Mouse (Mus musculus) colon, adult 2 months (tissue): ENCODE measurements around the gene Polm. TPM values are rescaled to one million over a fixed set of nuclear protein-coding genes. Genes with fewer than 3 reads are reported as not detected.

Experiments
- polyA plus RNA-seq: library from polyadenylated mRNA; depleted of rRNA; stranded (reverse); fragments of >200 nt; gene quantifications from 2 replicates; pipeline ENCODE4 v1.2.3, GENCODE M21; 2012; rRNA removed

Gene Polm
- 48.8 and 52.4 TPM in 2 replicates for polyA plus RNA-seq

DNA sequence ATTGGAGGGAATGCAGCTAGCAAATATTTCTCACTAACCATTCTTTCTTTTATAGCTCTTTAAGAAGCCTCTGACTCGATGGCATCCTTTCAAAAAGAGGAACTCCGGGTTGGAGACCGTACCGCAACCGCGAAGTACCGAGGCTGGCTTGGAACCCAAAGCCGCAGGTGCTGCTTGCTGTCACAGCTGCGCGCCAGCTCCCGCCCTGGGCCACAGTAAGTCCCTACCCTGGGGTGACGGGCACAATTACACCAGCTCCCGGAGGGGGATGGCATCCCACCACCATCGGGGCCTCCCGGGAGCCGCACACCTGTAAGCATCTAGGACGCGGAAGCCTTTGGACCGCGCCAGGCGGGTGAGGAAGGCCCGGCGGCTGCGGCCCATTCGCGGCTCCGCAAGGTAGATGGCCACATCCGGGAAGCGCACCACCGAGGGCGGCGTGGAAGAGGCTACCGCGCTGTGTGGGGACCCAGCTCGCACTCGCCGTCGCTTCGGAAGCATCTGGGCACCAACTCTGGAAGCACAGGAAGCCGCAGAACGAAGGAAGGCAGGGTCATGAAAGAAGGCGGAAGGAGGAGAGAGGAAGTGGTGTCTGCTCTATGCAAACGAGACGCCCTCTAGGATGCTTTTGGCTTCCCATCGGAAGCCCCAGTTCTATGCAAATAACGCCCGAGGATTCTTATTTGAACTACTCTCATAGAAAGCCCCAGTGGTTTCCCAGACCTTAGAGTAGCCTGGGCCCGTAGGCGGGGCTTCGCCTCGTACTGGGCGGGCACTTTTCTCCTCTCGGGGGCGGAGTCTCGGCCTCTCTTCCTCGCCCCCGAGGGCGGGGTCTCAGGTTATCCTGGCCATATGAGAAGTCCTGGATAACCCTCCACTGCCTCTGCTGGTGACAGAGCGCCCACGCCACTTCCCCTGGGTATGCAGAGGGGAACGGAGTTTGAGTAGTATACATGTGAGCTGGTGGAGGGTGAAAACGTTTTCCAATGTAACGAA is at the start of gene Polm:
Polm (minus strand) TSS at position 766 of the 996 bp plus-strand sequence.

DNA sequence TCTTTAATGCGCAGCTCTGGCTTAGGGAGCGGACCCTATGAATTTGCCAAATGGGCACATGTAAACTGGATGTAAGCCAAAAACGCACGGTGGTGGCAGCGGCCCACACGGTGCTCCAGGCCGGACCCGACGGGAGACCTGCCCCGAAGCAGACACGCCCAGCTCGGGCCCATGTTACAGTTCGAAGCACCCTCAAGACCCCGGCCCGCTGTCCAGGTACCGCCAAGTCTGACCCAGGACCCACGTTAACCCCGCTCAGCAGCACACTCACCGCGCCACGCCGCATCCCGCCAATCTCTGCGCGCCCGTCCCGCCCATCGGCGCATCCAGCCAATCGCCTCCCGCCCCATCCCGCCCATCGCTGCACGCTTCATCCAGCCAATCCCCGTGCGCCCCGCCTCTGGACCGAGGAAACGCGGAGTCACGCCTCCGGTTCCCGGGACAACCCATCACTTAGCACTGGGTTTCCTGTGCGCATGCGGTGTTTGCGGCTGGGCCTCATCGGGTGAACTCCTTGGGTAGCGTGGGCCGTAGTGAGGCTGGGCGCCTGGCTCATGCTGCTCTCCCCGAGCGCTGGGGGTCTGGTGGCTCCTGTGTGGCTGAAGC is 40.2 kb upstream of the Polm start, which contains the start of gene Pold2:
Pold2 (minus strand) TSS at position 372 of the 606 bp plus-strand sequence.

DNA sequence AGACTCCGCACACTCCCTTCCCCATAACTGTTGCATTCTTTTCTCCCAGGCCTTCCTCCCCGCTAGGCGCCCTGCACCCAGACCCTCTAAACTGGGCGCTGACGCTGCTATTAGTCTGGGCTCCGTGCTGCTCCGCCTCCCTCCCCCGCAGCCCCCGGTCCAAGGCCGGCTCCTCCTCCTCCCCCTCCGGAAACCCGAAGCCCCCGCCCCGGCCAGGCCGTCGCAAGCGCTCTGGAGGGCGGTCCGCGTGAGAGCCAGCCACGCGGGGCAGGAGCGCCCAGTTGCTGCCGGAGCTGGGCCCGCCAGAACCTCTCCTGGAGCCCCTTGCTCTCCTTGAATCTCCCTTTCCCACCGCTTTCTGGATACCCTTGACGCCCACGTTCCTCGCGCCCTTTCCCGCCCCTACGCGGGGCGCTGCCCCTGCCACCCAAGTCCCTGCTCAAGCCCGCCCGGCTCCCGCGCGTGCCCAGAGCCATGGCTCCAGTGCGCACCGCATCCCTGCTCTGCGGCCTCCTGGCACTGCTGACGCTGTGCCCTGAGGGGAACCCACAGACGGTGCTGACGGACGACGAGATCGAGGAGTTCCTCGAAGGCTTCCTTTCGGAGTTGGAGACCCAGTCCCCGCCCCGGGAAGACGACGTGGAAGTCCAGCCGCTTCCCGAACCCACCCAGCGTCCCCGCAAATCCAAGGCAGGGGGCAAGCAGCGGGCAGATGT is 24.0 kb upstream of the Polm start, which contains the start of gene Aebp1:
Aebp1 (plus strand) TSS at position 270 of the 716 bp plus-strand sequence.

DNA sequence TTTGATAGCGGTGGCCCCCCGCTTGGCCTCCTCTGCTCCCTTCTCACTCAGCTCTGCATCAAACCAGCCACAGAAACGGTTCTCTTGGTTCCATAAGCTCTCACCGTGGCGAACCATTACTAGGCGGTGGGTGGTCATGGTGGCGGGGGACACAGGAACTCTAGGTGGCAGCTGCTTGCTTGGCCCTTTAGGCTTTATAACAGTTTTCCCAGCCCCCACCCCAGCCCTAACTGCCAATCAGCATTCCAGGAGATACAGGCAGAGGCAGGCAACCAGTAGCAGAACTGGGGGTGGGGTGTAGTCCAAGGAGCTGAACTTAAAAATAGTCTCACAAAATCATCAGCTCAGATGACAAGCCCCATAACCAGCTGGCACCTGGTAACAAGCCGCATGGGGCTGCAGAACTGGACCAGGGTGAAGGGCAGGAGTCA is 34.2 kb downstream of the Polm start, which contains the start of gene Pgam2:
Pgam2 (minus strand) TSS at position 183 of the 431 bp plus-strand sequence.

DNA sequence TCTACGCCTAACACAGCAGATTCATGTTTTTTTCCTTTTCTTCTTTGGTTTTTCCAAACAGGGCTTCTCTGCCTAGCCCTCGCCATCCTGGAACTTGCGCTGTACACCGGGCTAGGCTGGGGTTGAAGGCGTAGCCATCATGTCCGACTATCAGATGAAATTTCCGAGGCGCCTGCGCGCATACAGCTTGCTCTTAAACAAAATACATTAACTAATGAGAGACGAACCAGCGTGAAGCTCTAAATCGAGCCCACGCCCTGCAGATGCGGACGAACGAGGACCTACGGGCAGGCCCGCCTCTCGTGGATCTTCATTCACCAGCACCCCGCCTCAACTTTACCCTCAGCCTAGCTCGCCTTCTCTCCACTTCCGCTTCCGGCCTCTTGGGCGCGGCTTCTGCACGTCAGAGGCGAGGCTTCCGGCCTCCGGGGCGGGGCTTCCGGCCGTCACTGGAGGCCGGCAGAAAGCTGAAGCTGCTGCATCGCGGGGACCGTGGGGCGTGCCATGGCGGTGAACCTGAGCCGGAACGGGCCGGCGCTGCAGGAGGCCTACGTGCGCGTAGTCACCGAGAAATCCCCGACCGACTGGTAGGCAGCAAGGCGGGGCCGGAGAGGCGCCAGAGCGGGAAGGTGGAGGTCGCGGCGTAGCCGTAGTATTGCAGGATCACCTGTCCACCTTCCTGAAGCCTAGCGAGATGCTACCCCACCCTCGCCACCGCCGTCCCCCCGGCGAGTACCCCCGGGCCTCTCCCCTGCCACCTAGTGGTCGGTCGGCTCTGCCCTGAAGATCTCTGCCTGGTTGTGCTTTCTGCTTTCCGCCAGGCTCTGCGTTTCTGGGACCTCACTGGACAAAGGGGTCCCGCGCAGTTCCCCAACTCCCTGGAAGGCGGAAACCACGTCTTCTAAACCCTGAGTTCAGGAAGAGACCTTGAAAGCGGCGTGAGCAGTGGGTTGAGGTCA is 49.5 kb downstream of the Polm start, which contains the start of gene Dbnl:
Dbnl (plus strand) TSS at position 433 of the 959 bp plus-strand sequence.

Other genes with a start within 250 kb of the Polm start
- gene Mrps24, start 122.3 kb downstream of the Polm start, polyA plus RNA-seq, result 402 and 582 TPM in 2 replicates
- 28.2 and 32.3 TPM in 2 replicates for gene Urgcp, start 75.6 kb downstream of the Polm start, polyA plus RNA-seq
- gene Dbnl, start 49.5 kb downstream of the Polm start, polyA plus RNA-seq, result 83.1 and 88.6 TPM in 2 replicates
- gene Pgam2, start 34.3 kb downstream of the Polm start, polyA plus RNA-seq, result 0.20 TPM in 1 of 2 replicates, not detected in the other
- gene Aebp1, start 23.9 kb upstream of the Polm start, polyA plus RNA-seq, result 34.4 and 37.0 TPM in 2 replicates
- 174 and 178 TPM in 2 replicates for gene Pold2, start 40.3 kb upstream of the Polm start, polyA plus RNA-seq
- gene Myl7, start 60.8 kb upstream of the Polm start, polyA plus RNA-seq, result 0.79 and 1.1 TPM in 2 replicates
- gene Gck, start 112.1 kb upstream of the Polm start, polyA plus RNA-seq, result 0.66 and 0.72 TPM in 2 replicates
- gene Ykt6, start 117.7 kb upstream of the Polm start, polyA plus RNA-seq, result 51.4 and 52.3 TPM in 2 replicates
- gene Camk2b, start 228.3 kb upstream of the Polm start, polyA plus RNA-seq, result 9.8 and 22.2 TPM in 2 replicates